Mouse (Mus musculus): ENCODE results near the gene Rap1a. TPM values are rescaled to one million over a fixed set of nuclear protein-coding genes. Genes with fewer than 3 reads are reported as not detected.

The Rap1a gene
- polyA plus RNA-seq, 1 experiment from 2014 or later: 119 TPM

DNA sequence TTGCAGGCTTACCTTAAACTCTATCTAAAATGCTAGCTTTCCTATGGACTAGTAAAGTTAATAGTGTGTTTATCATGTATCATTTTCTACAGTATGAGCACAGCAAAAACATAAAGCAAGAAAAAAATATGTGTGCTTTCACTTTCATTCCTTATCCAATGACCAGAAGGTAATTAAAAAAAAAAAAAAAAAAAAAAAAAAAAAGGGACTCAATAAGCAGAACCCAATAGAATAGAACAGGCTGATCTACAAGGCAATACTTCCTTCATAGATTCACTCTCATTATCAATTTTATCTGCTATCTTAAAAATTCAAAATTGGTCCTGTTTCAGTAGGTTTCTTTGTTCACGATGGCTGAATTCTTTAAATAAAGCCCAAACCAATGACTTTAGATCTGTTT lies 30.3 kb downstream of the Rap1a start:
- no peak overlapping the region for H3K4me3 ChIP-seq (ENCODE audit: low read depth, low read length)
- TF ChIP-seq CTCF (IDR thresholded peaks at IDR 0.05; ENCODE audit: low read depth): no peak
- no peaks in the 10 kb centered on the region for H3K27me3 ChIP-seq (replicated peaks; ENCODE audit: control insufficient read depth, insufficient read depth, low read length)
- H3K4me1 ChIP-seq (replicated peaks; ENCODE audit: control insufficient read depth, insufficient read depth, low read length): no peaks in the 10 kb centered on the region
- no peak for ATAC-seq
- 88% methylated on average over 1 of the region's 1 CpGs for WGBS
- no peak overlapping the region for H3K27ac ChIP-seq (ENCODE audit: low read depth, low read length)
- no peak overlapping the region for H3K9ac ChIP-seq (ENCODE audit: low read depth, low read length)
- no peaks in the 10 kb centered on the region for H3K36me3 ChIP-seq (ENCODE audit: control insufficient read depth, insufficient read depth)
- no peak overlapping the region for H3K4me2 ChIP-seq (replicated peaks; ENCODE audit: low read depth)
- no peaks in the 10 kb centered on the region for H3K9me3 ChIP-seq (ENCODE audit: control insufficient read depth)

DNA sequence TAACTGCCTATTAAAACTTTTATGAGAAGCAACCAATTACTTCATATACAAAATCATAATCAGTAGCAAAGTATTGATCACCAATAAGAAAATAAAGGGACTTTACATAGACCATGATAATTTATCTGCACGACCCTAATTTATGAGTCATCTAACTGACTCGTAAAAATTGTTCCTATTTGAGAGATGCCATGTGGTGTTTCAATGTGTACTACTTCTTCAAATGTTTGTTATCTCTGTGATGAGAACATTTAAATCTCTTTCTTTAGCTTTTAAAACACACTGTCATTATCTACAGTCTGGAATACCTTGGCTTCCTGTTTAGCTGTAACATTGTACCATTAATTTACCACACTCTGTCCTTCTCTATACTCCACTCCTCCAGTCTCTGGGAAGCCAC lies 31.8 kb downstream of the Rap1a start:
- Histone ChIP-seq H3K4me1 (replicated peaks; ENCODE audit: control insufficient read depth, insufficient read depth, low read length) (no peaks in the 10 kb centered on the region), H3K27me3 (replicated peaks; ENCODE audit: control insufficient read depth, insufficient read depth, low read length) (no peaks in the 10 kb centered on the region), H3K36me3 (ENCODE audit: control insufficient read depth, insufficient read depth) (no peaks in the 10 kb centered on the region), H3K9me3 (ENCODE audit: control insufficient read depth) (no peaks in the 10 kb centered on the region), H3K4me3 (ENCODE audit: low read depth, low read length) (no peak overlapping the region), H3K27ac (ENCODE audit: low read depth, low read length) (no peak overlapping the region), H3K9ac (ENCODE audit: low read depth, low read length) (no peak overlapping the region), H3K4me2 (replicated peaks; ENCODE audit: low read depth) (no peak overlapping the region)
- no peak for TF ChIP-seq CTCF (IDR thresholded peaks at IDR 0.05; ENCODE audit: low read depth)
- 42% methylated on average over 2 of the region's 2 CpGs for WGBS
- no peak for ATAC-seq

DNA sequence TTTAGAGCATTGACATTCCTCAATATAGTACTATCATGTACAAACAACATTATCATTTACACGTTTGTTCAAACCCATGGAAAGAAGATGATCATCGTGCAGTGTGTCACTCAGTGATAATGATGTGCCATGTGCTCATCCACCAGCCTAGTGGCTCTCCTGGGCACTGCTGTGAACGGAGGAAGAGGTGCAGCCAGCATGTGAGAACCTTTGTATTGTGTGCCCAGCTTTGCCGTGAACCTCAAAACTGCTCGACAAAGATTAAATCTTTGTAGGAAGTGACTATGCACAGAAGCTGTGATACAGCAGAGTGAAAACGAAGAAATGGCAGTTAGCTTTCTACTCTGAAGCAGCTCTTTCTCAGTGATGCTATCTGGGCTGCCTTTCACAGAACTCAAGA lies 32.6 kb downstream of the Rap1a start:
- H3K4me2 ChIP-seq (replicated peaks; ENCODE audit: low read depth): no peak overlapping the region
- no peak for TF ChIP-seq CTCF (IDR thresholded peaks at IDR 0.05; ENCODE audit: low read depth)
- ATAC-seq: no peak
- 70% methylated on average over 6 of the region's 6 CpGs for WGBS
- no peaks in the 10 kb centered on the region for H3K27me3 ChIP-seq (replicated peaks; ENCODE audit: control insufficient read depth, insufficient read depth, low read length)
- H3K9me3 ChIP-seq (ENCODE audit: control insufficient read depth): no peaks in the 10 kb centered on the region
- H3K4me3 ChIP-seq (ENCODE audit: low read depth, low read length): no peak overlapping the region
- H3K9ac ChIP-seq (ENCODE audit: low read depth, low read length): no peak overlapping the region
- H3K27ac ChIP-seq (ENCODE audit: low read depth, low read length): no peak overlapping the region
- H3K4me1 ChIP-seq (replicated peaks; ENCODE audit: control insufficient read depth, insufficient read depth, low read length): no peaks in the 10 kb centered on the region
- no peaks in the 10 kb centered on the region for H3K36me3 ChIP-seq (ENCODE audit: control insufficient read depth, insufficient read depth)

DNA sequence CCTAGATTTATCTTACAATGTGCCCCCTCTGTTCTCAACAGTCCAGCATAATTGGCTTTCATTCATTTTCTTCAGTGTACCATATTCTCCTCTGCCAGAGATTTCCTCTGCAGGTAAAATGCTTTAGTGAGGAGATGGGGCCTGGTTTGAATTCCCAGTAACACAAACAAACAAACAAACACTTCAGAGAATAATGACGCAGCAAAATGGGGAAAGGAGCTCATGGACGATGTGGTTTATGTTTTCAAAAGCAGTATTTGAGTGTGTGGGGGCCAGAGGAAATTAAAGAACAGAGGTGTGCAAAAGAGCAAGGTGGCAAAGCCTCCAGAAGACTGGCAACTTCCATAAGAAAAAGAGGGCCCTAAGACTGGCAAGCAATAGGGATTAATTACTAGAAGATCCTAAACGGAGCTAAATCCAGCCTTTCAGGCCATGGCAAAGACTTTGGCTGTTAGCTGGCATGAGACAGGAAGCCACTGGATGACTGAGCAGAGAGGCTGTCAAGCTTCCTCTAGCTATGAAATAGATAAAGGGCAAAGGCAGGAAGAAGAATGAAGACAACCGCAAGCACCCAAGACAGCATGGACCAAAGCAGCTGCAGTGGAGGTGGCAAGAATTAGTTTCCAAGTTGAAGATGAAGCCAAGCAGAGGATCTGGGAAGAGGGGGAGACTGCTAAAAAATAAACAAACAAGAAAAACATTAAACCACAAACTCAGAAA lies 37.8 kb downstream of the Rap1a start:
- Histone ChIP-seq H3K9ac (ENCODE audit: low read depth, low read length) (no peak overlapping the region), H3K9me3 (ENCODE audit: control insufficient read depth) (no peaks in the 10 kb centered on the region), H3K4me3 (ENCODE audit: low read depth, low read length) (no peak overlapping the region), H3K27me3 (replicated peaks; ENCODE audit: control insufficient read depth, insufficient read depth, low read length) (no peaks in the 10 kb centered on the region), H3K4me2 (replicated peaks; ENCODE audit: low read depth) (no peak overlapping the region), H3K4me1 (replicated peaks; ENCODE audit: control insufficient read depth, insufficient read depth, low read length) (no peaks in the 10 kb centered on the region), H3K36me3 (ENCODE audit: control insufficient read depth, insufficient read depth) (no peaks in the 10 kb centered on the region), H3K27ac (ENCODE audit: low read depth, low read length) (no peak overlapping the region)
- TF ChIP-seq CTCF (IDR thresholded peaks at IDR 0.05; ENCODE audit: low read depth): no peak
- WGBS: 66% methylated on average over 4 of the region's 4 CpGs
- ATAC-seq: no peak

DNA sequence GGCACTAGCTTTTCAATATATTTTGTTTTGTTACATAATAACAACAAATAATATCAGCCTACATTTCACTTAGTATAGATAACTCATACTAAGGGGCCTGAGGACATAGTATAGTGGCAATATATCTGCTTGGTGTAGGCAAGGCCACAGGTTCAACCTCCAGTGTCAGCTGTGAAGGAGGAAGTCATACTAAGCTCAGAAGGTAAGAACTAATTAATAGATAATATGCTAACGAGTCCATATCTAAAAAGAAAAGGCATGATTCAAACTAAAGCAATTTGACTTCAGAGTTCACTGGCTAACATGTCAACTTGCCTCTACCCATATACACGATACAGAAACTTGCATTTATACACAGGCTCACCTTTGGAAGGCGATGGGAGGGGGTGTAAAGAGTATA lies 41.1 kb downstream of the Rap1a start:
- no peaks in the 10 kb centered on the region for H3K27me3 ChIP-seq (replicated peaks; ENCODE audit: control insufficient read depth, insufficient read depth, low read length)
- 86% methylated on average over 3 of the region's 3 CpGs for WGBS
- H3K27ac ChIP-seq (ENCODE audit: low read depth, low read length): no peak overlapping the region
- H3K9me3 ChIP-seq (ENCODE audit: control insufficient read depth): no peaks in the 10 kb centered on the region
- no peak overlapping the region for H3K4me2 ChIP-seq (replicated peaks; ENCODE audit: low read depth)
- no peak overlapping the region for H3K9ac ChIP-seq (ENCODE audit: low read depth, low read length)
- no peaks in the 10 kb centered on the region for H3K36me3 ChIP-seq (ENCODE audit: control insufficient read depth, insufficient read depth)
- no peaks in the 10 kb centered on the region for H3K4me1 ChIP-seq (replicated peaks; ENCODE audit: control insufficient read depth, insufficient read depth, low read length)
- no peak overlapping the region for H3K4me3 ChIP-seq (ENCODE audit: low read depth, low read length)
- no peak for TF ChIP-seq CTCF (IDR thresholded peaks at IDR 0.05; ENCODE audit: low read depth)
- ATAC-seq: no peak

DNA sequence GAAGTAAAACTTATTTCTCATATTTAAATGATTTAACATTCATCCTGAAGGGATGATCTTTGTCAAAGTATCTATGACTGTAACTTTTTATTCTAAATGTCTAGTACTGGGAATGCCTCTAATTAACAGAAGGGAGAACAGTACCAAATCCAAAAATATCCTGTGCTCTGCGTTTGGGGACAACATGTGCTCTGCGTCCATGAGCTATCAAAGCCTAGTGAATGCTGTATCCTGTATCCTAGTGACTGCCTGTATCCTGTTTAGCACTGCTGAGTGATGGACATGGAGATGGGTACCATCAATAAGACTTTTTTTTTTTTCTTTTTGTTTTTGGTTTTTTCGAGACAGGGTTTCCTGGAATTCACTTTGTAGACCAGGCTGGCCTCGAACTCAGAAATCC lies 42.5 kb downstream of the Rap1a start:
- H3K4me1 ChIP-seq (replicated peaks; ENCODE audit: control insufficient read depth, insufficient read depth, low read length): no peaks in the 10 kb centered on the region
- WGBS: 84% methylated on average over 4 of the region's 4 CpGs
- H3K27ac ChIP-seq (ENCODE audit: low read depth, low read length): no peak overlapping the region
- H3K27me3 ChIP-seq (replicated peaks; ENCODE audit: control insufficient read depth, insufficient read depth, low read length): no peaks in the 10 kb centered on the region
- no peak overlapping the region for H3K4me3 ChIP-seq (ENCODE audit: low read depth, low read length)
- no peaks in the 10 kb centered on the region for H3K9me3 ChIP-seq (ENCODE audit: control insufficient read depth)
- H3K4me2 ChIP-seq (replicated peaks; ENCODE audit: low read depth): no peak overlapping the region
- no peak overlapping the region for H3K9ac ChIP-seq (ENCODE audit: low read depth, low read length)
- ATAC-seq: no peak
- H3K36me3 ChIP-seq (ENCODE audit: control insufficient read depth, insufficient read depth): no peaks in the 10 kb centered on the region
- no peak for TF ChIP-seq CTCF (IDR thresholded peaks at IDR 0.05; ENCODE audit: low read depth)

DNA sequence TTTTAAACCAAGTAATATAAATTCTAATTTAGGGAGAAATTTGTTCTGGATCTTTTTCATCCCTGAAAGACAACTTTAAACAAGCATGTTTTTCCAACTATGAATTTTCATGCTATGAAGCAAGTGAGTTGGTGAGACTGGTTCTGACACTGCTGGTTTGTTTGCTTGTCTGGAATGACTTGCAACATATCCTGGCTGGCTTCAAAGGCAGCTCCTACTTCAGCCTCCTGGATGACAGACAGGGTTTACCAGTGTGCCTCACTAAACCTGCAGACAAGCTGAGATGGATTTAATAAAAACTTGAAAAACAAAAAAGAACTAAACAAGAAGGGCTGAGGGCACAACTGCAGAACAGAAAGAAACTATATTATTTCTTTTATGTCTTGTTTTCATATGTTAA lies 43.0 kb downstream of the Rap1a start:
- Histone ChIP-seq H3K4me2 (replicated peaks; ENCODE audit: low read depth) (no peak overlapping the region), H3K27ac (ENCODE audit: low read depth, low read length) (no peak overlapping the region), H3K9ac (ENCODE audit: low read depth, low read length) (no peak overlapping the region), H3K4me1 (replicated peaks; ENCODE audit: control insufficient read depth, insufficient read depth, low read length) (no peaks in the 10 kb centered on the region), H3K27me3 (replicated peaks; ENCODE audit: control insufficient read depth, insufficient read depth, low read length) (no peaks in the 10 kb centered on the region), H3K9me3 (ENCODE audit: control insufficient read depth) (no peaks in the 10 kb centered on the region), H3K4me3 (ENCODE audit: low read depth, low read length) (no peak overlapping the region), H3K36me3 (ENCODE audit: control insufficient read depth, insufficient read depth) (no peaks in the 10 kb centered on the region)
- TF ChIP-seq CTCF (IDR thresholded peaks at IDR 0.05; ENCODE audit: low read depth): no peak
- ATAC-seq: no peak
